Mouse (Mus musculus) heart, embryonic 12.5 days (tissue): ENCODE data around the gene Prr5. TPM values are rescaled to one million over a fixed set of nuclear protein-coding genes. Genes with fewer than 3 reads are reported as not detected.

Experiments used
- ATAC-seq: fragments of 200-750 bp; cut with Nextera tagmentation; 2 replicates; pipeline ENCODE4 v1.8.0; 2017; ENCODE audit warnings: moderate TSS enrichment, moderate library complexity; ENCODE audit not compliant: insufficient number of reproducible peaks, low FRiP score
- H3K27ac ChIP-seq: fragments of 300-500 bp; sonication (generic); 2 replicates; pipeline ENCODE4 v1.5.1; 2016; ENCODE audit warnings: mild to moderate bottlenecking, moderate library complexity; ENCODE audit not compliant: poor library complexity, severe bottlenecking
- H3K27me3 ChIP-seq: fragments of 300-500 bp; sonication (generic); replicated peaks from 2 replicates; pipeline ENCODE4 v1.6.1; 2016; ENCODE audit warnings: mild to moderate bottlenecking, moderate library complexity
- H3K36me3 ChIP-seq: fragments of 300-500 bp; sonication (generic); 2 replicates; pipeline ENCODE4 v1.6.1; 2016; ENCODE audit warnings: mild to moderate bottlenecking, moderate library complexity
- H3K4me1 ChIP-seq: fragments of 300-500 bp; sonication (generic); replicated peaks from 2 replicates; pipeline ENCODE4 v1.6.1; 2016; ENCODE audit warnings: mild to moderate bottlenecking
- H3K4me2 ChIP-seq: fragments of 300-500 bp; sonication (generic); 2 replicates; pipeline ENCODE4 v1.6.1; 2016; ENCODE audit warnings: mild to moderate bottlenecking, moderate library complexity
- H3K4me3 ChIP-seq: fragments of 300-500 bp; sonication (generic); 2 replicates; pipeline ENCODE4 v1.5.1; 2016; ENCODE audit warnings: mild to moderate bottlenecking
- H3K9ac ChIP-seq: fragments of 300-500 bp; sonication (generic); 2 replicates; pipeline ENCODE4 v1.6.1; 2016; ENCODE audit warnings: mild to moderate bottlenecking, moderate library complexity
- H3K9me3 ChIP-seq: fragments of 300-500 bp; sonication (generic); replicated peaks from 2 replicates; pipeline ENCODE4 v1.6.1; 2016; ENCODE audit warnings: mild to moderate bottlenecking, moderate library complexity
- WGBS: fragments of 180-500 bp; shearing (Covaris S2); methylation state at CpG from one replicate; pipeline ENCODE4 v1.1.7; 2016; 5-methylcytosine and 5-hydroxymethylcytosine counted together
- polyA plus RNA-seq: library from polyadenylated mRNA; unstranded; fragments of >200 nt; fragmentation: Nextera tagmentation; extraction: Ambion mirVana; gene quantifications from 2 replicates; pipeline ENCODE4 v1.2.1, GENCODE M21; 2016

Prr5 gene
- polyA plus RNA-seq, 1 experiment from 2014 or later: 23.1 TPM

- H3K27ac ChIP-seq: no peak overlapping the region
- no peaks in the 10 kb centered on the region for H3K36me3 ChIP-seq
- H3K27me3 ChIP-seq: peaks cover 3% of the 10 kb centered on the region; the same call in 1 of the 2 replicates
- H3K9me3 ChIP-seq: no peaks in the 10 kb centered on the region
- H3K9ac ChIP-seq: no peak overlapping the region
- no peak overlapping the region for H3K4me2 ChIP-seq
- H3K4me3 ChIP-seq: no peak overlapping the region
- ATAC-seq: no peak
- WGBS: 66% methylated on average over 9 of the region's 9 CpGs
- peaks cover 24% of the 10 kb centered on the region for H3K4me1 ChIP-seq
These were observed 11.9 kb upstream of the Prr5 start for GRCm38 (mm10) chr15:84657384-84658064.

- H3K4me1 ChIP-seq: peaks cover 32% of the 10 kb centered on the region
- no peaks in the 10 kb centered on the region for H3K9me3 ChIP-seq
- 76% methylated on average over 5 of the region's 5 CpGs for whole genome bisulfite sequencing
- no peak overlapping the region for H3K9ac ChIP-seq
- no peak overlapping the region for H3K4me3 ChIP-seq
- H3K4me2 ChIP-seq: no peak overlapping the region
- peaks cover 4% of the 10 kb centered on the region; the same call in 1 of the 2 replicates for H3K27me3 ChIP-seq
- no peaks in the 10 kb centered on the region for H3K36me3 ChIP-seq
- H3K27ac ChIP-seq: no peak overlapping the region
- no peak for ATAC-seq
These were observed 10.8 kb upstream of the Prr5 start for GRCm38 (mm10) chr15:84658655-84659054.

- Histone ChIP-seq H3K27ac (no peak overlapping the region), H3K4me3 (no peak overlapping the region)
- 81% methylated on average over 5 of the region's 5 CpGs for WGBS
These were observed 9.6 kb upstream of the Prr5 start for GRCm38 (mm10) chr15:84659856-84660255.

DNA sequence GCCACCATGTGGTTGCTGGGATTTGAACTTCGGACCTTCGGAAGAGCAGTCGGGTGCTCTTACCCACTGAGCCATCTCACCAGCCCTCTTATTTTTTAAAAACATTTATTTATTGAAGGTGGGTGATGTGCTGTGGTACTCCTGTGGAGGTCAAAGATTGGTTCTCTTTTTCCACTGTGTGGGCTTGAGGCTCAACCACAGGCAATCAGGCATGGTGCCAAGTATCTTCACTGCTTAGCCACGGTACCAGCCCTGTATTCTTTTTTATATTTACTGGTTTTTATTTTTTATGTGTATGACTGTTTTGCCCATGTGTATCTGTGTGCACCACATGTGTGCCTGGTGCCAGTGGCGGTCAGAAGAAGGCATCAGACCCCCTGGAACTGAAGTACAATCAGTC is 8.1 kb upstream of the Prr5 start:
- H3K4me1 ChIP-seq: peaks cover 31% of the 10 kb centered on the region
- 95% methylated on average over 5 of the region's 5 CpGs for WGBS
- H3K4me2 ChIP-seq: no peak overlapping the region
- H3K9ac ChIP-seq: no peak overlapping the region
- no peaks in the 10 kb centered on the region for H3K9me3 ChIP-seq
- no peak overlapping the region for H3K27ac ChIP-seq
- no peak overlapping the region for H3K4me3 ChIP-seq
- ATAC-seq: no peak
- H3K36me3 ChIP-seq: no peaks in the 10 kb centered on the region
- peaks cover 20% of the 10 kb centered on the region for H3K27me3 ChIP-seq

More at GRCm38 (mm10) chr15:84659856-84660255, 9.6 kb upstream of the Prr5 start:
- no peaks in the 10 kb centered on the region for H3K36me3 ChIP-seq
- H3K4me2 ChIP-seq: no peak overlapping the region
- H3K9ac ChIP-seq: no peak overlapping the region
- peaks cover 16% of the 10 kb centered on the region for H3K27me3 ChIP-seq
- H3K9me3 ChIP-seq: no peaks in the 10 kb centered on the region
- H3K4me1 ChIP-seq: peaks cover 29% of the 10 kb centered on the region
- ATAC-seq: no peak

DNA sequence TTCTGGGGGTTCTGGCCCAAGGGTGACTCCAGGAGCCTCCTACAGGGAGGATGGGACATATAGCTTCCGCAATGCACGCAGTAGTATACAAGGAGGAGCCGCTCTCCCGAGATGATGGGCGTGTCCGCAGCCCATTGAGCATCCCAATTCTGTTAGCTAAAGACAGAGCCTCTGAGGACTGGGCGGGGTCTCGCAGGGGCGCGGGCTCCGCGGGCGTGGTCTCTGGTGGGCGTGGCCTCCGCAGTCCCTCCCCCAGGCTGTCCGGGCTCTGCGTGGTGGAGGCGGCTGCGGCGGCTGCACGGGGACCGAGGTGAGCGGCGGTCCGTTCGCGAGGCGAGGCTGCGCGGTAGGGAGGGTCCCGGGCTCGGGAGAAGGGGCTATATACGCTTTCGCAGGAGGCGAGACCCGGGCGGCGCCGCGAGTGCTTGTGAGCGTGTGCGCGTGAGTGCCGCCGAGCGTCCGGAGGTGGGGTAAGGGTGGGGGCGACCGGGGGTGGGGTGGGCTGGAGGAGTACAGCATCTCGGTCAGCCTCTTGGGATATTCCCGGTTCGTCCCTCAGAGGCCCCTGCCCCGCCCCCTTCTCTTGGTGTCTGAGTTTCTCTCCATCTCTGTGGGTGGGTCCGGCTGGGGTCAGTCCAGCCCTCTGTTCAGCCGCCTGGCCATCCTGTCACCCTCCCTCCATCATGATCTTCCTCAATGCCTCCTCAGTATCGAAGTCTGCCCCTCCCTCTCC is 6.3 kb upstream of the Prr5 start:
- peaks cover 35% of the 10 kb centered on the region for H3K4me1 ChIP-seq
- ATAC-seq: peak; percentile 78
- WGBS: 1% methylated on average over 53 of the region's 56 CpGs
- H3K27me3 ChIP-seq: peaks cover 20% of the 10 kb centered on the region; the same call in 1 of the 2 replicates
- H3K4me3 ChIP-seq: peak overlapping the region; percentile 62
- no peaks in the 10 kb centered on the region for H3K9me3 ChIP-seq
- H3K27ac ChIP-seq: no peak overlapping the region
- H3K4me2 ChIP-seq: peak overlapping the region; percentile 95
- H3K9ac ChIP-seq: peak overlapping the region; percentile 74
- H3K36me3 ChIP-seq: no peaks in the 10 kb centered on the region

- 62% methylated on average over 10 of the region's 10 CpGs for WGBS
- ATAC-seq: no peak
- Histone ChIP-seq H3K4me2 (peak overlapping the region; percentile 95), H3K9me3 (no peaks in the 10 kb centered on the region), H3K4me1 (peaks cover 35% of the 10 kb centered on the region), H3K4me3 (peak overlapping the region; percentile 62), H3K9ac (no peak overlapping the region), H3K36me3 (no peaks in the 10 kb centered on the region), H3K27me3 (peaks cover 19% of the 10 kb centered on the region; the same call in 1 of the 2 replicates), H3K27ac (no peak overlapping the region)
These were observed 5.7 kb upstream of the Prr5 start for GRCm38 (mm10) chr15:84663685-84664060.

DNA sequence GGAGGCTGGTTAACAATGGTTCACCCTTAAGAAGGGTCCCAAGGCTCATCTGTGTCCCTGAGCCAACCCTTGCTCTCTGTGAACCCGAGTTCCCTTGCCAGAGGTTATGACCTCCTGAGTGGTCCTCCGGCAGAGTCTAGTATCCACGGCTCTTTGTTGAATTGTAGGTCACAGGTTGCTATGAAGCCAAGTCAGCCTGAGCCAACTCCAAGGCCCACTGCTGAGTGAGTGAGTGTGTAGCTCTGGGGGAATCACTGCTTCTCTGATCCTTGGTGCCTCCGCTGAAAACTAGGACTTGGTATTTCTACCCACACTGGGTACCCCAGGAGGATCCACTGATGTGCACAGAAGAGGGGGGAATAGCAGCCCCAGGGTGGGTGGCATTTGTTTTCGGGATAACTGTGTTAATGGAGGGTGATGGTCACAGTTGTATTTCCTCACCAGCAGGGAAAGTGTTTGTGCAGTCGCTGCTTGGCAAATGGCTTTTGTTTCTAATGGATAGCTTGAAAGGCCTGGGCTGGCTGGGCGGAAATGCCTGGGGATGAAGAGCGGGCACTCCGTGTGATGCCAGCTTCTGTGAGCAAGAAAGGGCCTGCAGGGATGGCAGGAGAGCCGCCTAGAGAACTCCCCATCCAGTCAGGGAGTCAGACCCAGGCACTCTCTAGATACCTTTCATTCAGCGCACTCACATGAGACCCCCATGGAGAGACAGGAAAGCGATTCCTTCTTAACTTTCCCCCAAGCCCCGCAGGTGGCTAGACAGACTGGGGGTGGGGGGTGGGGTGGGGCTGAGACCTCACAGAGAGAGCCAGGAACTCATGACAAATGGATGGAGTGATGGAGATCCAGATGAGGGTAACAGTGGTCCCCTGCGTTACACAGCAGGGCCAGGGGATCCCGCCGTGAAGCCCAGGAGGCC is 4.6 kb upstream of the Prr5 start:
- Histone ChIP-seq H3K9ac (no peak overlapping the region), H3K9me3 (no peaks in the 10 kb centered on the region), H3K4me2 (no peak overlapping the region), H3K27ac (no peak overlapping the region), H3K4me1 (peaks cover 43% of the 10 kb centered on the region), H3K4me3 (no peak overlapping the region), H3K36me3 (no peaks in the 10 kb centered on the region), H3K27me3 (peaks cover 17% of the 10 kb centered on the region; the same call in 1 of the 2 replicates)
- ATAC-seq: no peak
- whole genome bisulfite sequencing: 49% methylated on average over 16 of the region's 16 CpGs

DNA sequence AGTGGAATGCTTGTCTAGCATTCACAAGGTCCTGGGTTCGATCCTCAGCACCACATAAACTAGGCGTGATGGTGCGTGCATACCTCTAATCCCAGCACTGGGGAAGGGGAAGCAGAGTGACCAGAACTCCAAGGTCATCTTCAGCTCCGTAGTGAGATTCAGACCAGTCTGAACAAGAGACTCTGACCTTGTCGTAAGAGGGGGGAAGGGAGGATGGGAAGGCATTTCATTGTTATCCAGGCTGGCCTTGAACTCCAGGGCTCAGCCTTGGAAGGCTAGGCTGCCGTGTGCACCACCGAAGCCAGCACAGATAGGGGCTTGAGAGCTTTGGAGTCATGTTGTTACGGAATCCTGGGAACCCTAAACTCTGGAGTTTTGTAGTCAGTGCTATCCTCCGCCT is 3.8 kb upstream of the Prr5 start:
- Histone ChIP-seq H3K27ac (no peak overlapping the region), H3K4me2 (no peak overlapping the region), H3K9ac (no peak overlapping the region), H3K4me3 (no peak overlapping the region), H3K4me1 (peaks cover 43% of the 10 kb centered on the region), H3K27me3 (peaks cover 17% of the 10 kb centered on the region; the same call in 1 of the 2 replicates), H3K36me3 (no peaks in the 10 kb centered on the region), H3K9me3 (no peaks in the 10 kb centered on the region)
- no peak for ATAC-seq
- 46% methylated on average over 9 of the region's 9 CpGs for WGBS

DNA sequence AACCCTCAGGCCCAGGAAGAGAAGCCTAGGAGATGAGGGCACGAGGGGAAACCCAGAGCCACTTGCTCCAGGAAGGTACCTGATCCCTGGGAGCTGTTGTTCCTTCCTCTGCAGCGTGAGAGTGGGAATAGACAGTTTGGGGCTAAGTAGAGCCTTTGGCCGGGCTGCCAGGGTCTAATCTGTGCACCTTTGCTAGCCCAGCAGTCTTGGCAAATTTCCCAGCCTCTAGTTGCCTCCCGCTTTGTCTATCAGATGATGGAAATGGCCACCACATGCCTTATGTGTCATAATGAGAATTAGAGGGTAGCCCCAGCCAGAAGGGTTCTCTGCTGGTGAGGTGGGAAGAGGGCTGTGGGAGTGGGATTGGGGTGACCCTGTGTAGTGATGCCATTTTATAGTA is 3.4 kb upstream of the Prr5 start:
- no peaks in the 10 kb centered on the region for H3K36me3 ChIP-seq
- no peak overlapping the region for H3K4me2 ChIP-seq
- 28% methylated on average over 4 of the region's 4 CpGs for WGBS
- H3K4me1 ChIP-seq: peaks cover 43% of the 10 kb centered on the region
- H3K27ac ChIP-seq: no peak overlapping the region
- no peak for ATAC-seq
- no peaks in the 10 kb centered on the region for H3K9me3 ChIP-seq
- H3K9ac ChIP-seq: no peak overlapping the region
- H3K4me3 ChIP-seq: no peak overlapping the region
- H3K27me3 ChIP-seq: peaks cover 17% of the 10 kb centered on the region; the same call in 1 of the 2 replicates

- H3K36me3 ChIP-seq: no peaks in the 10 kb centered on the region
- no peak overlapping the region for H3K4me2 ChIP-seq
- no peak overlapping the region for H3K27ac ChIP-seq
- H3K27me3 ChIP-seq: peaks cover 17% of the 10 kb centered on the region; the same call in 1 of the 2 replicates
- H3K4me3 ChIP-seq: no peak overlapping the region
- 69% methylated on average over 6 of the region's 6 CpGs for WGBS
- H3K9me3 ChIP-seq: no peaks in the 10 kb centered on the region
- ATAC-seq: no peak
- H3K9ac ChIP-seq: no peak overlapping the region
- H3K4me1 ChIP-seq: peaks cover 54% of the 10 kb centered on the region
These were observed 1.8 kb upstream of the Prr5 start for GRCm38 (mm10) chr15:84667601-84668000.
